21 mouse cellular contexts compared by ENCODE assay signal in the genomic region with DNA sequence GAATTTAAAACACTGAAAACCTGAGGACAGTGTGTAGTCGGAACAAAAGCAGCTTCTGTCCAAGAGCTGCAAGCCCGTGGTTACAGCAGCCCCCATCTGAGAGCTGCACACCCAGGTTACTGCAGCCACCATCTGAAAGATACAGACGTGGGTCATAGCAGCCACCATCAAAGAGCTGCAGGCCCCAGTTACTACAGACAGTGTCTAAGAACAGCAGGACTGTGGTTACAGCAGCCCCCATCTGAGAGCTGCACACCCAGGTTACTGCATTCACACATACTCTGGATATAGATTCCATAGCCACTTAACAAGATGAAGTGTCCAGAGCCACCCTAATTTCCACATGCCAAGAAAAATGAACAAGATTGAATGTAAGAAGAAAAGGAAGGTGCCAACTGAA.
"Had no signal": no experiment of that assay in that cellular context is flagged by ENCODE, and none has a peak within 500 bp of the region (broad histone marks: within the 10 kb centered on the region; RNA-seq: fewer than 3 reads in every experiment).

No protein-coding gene starts in this region.

- DNase-seq: heart, postnatal 10 days; heart, postnatal 14 days; heart, postnatal 4 days; kidney, adult 11 months; kidney, adult 18-20 months; kidney, adult 2 months; kidney, adult 8-10 months; kidney, adult 9 months; kidney, postnatal 10 days; kidney, postnatal 14 days; kidney, postnatal 25 days; kidney, postnatal 36 days; kidney, postnatal 4 days; layer of hippocampus, adult 9-11 months; layer of hippocampus, postnatal 36 days had no signal

- ATAC-seq: hindbrain, embryonic 16.5 days; hindbrain, postnatal 0 days; inflammation-experienced regulatory T-cells, adult 6 months; intestine, embryonic 15.5 days; intestine, embryonic 16.5 days; intestine, postnatal 0 days had no signal
